Mouse (Mus musculus) ovary, adult 18-20 months (tissue): Measurements from ENCODE around the gene Lrrc10.
"Not testable (repeated sequence)": the region's sequence is repeated elsewhere in the genome, so short reads cannot be mapped to it uniquely, and the experiment has no call there.

Experiments
- DNase-seq: peaks from one replicate; pipeline ENCODE4 v3.0.0; 2022; ENCODE audit warnings: low spot score, mixed read lengths

The Lrrc10 gene

DNA sequence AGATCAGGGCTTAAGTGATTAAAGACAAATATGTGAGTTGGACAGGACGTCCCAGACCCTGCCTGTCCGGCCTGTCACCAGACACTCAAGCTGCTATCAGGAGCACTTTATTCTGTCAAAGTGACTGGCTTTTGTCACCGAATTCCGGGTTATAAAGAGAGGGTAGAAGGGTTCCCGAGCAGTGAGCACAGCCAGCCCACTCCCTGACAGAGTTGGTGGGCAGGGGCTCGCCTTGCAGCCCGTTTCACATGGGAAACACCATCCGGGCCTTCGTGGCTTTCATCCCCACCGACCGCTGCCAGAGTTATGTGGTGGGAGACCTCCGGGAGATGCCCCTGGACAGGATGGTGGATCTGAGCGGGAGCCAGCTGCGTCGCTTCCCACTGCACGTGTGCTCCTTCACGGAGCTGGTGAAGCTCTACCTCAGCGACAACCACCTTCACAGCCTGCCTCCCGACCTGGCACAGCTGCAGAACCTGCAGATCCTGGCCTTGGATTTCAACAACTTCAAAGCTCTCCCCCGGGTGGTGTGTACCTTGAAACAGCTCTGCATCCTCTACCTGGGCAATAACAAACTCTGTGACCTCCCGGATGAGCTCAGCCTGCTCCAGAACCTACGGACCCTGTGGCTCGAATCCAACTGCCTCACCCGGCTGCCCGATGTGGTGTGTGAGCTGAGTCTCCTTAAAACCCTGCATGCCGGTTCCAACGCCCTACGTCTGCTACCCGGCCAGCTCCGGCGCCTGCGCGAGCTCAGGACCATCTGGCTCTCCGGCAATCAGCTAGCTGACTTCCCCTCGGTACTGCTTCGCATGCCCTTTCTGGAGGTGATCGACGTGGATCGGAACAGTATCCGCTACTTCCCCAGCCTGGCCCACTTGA is at the start of gene Lrrc10:
Lrrc10 (plus strand) TSS at position 167 of the 882 bp plus-strand sequence.
- DNase-seq, result no peak

DNA sequence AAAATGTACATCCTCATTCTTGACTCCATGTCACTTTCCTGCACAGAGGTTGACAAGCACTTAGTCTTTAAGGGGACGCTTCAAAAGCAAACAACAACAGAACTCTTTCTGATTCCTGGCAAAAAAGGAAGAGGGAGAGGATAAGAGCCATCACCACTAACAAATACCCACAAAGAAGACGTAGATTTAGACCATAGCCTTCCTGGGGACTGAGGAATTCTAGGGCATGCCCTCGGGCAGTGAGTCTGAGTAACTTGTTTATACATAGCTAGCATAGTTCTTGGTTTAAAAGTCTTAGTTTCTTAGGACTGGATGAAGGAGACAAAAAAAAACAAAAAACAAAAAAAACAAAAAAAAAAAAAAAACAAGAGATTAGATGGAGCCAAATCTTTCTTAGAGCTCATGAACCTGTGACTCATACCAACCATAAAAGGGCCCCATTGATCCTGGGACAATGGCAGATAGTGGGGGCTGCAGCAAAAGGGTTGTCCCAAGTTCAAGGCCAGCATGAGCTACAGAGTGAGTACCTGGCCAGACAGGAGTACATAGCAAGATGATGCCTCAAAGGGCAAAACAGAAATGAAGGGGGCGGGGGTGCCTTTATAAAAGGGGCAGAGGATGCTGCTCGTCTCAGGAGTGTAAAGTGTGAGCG is 49.4 kb upstream of the Lrrc10 start:
- DNase-seq, result no peak

DNA sequence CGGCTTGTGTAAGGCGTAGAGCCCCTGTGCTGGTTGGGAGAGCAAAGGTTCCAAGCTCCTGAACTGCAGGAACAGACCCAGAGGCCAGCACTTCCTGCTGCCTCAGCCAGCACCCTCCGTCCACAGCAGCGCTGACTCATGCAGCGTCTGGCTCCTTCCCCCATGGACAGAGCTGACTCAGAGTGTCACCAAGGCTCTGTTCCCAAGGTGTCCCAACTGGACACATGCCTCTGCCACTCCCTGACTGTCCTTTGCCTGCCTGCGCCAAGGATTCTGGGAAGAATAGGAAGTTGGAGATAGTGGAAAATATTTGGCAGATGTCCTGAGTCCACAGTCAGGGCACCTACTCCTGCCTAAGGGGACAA is 48.9 kb upstream of the Lrrc10 start:
- DNase-seq, result peak; percentile 63

DNA sequence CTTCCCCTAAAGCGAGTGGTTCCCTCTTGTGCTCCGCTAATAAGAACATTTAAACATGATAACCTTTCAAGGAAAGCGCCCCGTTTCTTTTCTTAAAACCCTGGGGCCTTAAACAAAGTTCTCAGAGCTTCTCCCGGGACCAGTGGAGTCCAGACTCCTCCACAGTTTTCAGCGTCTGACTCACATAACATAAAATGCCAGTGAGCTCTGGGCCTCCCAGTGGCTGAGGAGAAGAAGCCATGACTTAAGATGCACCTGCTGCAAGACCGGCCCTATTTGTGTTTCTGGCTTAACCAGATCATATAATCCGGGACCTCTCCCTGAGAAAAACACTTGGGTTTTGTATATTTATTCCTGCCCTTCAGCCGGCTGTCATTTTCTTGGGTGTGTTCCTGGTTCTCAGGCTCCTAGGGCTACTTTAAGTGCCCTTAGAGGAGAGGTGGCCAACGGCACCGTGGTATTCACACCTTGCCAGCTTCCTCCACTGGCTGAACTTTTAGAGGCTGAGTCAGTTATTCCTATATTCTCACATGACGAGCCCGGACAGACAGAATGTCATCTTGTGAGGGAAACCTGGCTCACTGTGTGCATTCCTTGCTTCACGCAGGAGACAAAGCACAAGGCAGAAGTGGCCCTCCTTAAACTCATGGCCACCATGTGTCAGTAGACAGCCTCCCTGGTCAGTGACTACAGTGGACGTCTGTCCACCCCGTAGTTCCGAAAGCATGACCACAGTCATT is 46.3 kb upstream of the Lrrc10 start:
- DNase-seq, result no peak

DNA sequence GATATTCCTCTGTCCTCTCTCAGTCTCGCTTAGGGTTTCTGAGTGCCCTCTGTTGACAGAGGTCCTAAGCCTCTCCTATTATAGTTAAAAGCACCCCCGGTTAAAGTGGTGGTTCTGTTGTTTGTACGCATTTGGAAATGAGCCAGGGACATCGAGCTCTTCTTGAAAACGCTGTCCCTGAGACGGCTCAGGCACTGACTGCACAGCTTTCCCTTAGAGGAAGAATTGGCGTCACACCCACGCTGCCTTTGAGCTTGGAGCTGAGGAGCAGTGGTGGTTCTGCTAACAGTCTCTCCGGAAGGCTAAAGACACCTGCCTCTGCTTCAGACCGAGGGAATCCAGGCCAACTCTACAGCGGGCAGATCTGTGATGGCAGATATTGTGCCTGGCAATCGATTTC is 44.2 kb upstream of the Lrrc10 start:
- peak; percentile 37 for DNase-seq

DNA sequence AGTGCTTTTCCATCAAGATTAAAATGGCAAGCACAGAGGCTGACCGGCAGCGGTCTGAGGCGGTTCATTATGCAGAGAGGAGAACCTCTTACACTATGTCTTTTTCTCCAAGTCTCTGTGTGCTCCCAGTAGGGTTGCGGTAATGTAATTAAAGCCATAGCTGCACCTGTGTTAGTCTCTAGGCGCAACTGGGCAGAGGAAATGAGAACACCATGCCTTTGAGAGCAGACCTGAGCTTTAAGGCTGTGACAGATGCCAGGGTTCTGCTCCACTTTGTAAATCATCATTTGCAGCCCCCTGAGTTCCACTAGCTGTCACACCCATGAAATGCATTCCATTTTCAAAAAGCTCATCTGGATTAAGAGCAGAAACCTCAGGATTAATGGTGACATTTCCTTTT is 40.4 kb upstream of the Lrrc10 start:
- DNase-seq, result no peak

DNA sequence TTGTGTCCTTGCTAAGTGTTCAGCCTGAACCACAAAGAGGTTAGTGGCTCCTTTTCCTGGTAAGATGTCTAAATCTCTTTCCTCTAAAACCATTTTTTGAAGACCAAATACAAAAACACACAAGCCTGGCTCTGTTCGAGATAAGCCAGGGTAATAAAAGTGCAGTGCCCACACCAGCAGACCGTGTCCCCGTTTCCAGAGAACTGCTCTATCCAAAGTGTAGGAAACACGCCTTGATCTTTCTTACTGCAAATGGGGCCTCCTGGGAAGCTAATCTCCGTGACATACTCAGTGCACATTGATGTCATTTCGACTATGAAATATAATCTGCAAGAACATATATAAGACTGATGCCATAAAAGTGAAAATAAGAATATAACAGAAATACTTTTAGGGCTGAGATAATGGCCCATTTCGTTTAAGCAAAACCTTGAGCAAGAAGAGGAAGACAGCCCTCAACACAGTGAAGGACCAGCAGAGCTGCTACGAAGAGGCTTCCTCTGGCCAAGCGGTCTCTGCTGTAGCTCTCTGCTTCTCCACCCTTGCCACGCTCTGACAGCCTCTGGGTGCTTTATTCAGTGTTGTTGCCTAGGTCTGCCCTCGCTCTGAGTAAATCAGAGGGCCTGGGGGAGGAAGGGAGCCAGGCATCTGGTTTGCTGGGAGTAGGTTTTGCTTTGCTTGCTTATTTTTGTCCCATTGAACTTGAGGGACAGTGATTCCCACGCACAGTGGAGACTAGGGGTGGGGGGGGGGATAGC is 39.3 kb upstream of the Lrrc10 start:
- DNase-seq, result no peak

DNA sequence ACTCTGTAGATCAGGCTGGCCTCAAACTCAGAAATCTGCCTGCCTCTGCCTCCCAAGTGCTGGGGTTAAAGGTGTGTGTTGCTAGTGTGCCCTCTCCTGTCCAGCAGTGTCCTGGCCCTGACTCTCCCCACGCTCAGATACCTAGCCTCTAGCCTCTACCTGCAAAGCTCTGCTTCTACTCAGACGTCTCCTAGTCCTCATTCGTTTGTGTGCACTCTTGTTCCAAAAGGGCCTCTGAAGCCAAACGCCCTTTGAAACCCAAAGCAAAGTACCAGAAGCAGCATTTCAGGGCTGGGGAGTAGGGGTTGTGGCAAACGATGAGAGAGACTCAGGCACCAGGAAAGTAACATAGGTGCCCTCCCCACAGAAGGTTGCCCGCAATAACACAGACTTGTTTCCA is 35.5 kb upstream of the Lrrc10 start:
- no peak for DNase-seq

DNA sequence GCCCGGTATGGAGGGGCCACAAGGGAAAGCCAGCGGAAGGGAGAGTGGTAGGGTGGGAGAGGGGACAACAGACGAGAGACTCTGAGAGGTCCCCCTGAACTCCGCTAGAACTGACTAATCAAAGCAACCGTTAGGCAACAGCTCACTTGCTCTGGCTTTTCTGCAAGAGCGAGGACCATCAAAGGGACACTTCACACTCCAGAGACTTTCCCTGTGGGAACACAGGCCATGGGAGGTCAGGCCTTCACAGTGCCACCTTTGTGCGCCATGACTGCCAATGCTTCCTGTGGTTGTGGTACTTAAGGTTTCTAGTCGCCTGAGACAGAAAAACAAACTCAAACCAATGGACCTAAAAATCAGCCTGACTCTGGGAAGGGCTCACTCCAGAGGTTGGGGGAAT is 34.1 kb upstream of the Lrrc10 start:
- no peak for DNase-seq

DNA sequence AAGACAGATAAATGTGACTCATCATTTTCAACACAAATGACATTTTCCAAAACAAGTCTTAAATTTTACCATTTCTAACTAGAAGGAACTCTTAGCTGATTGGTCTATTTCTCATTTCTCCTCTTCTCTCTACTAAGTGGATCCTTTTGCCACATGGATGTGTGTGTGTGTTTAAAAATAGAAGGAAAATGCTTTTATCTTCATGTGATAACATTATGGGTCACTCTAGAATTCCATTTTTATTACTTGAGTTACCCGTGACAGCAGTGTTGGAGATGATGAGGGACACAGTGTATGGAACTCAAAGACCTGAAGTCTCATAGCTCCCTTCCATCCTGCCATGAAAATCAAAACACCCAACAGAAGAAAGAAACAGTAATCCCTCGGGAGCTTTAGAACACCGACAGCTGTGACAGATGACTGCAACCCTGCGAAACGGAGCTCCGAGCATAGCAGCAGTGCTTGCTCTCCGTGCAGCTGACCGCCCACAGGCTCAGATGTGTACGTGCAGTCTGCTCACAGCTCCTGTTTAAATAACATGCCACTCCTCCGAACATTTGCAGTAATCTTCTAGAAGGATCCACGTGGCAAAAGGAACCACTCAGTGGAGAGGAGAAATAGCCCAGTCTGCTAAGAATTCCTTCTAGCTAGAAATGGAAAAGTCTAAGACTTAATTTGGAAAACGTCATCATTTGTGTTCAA is 31.3 kb upstream of the Lrrc10 start:
- no peak for DNase-seq

DNA sequence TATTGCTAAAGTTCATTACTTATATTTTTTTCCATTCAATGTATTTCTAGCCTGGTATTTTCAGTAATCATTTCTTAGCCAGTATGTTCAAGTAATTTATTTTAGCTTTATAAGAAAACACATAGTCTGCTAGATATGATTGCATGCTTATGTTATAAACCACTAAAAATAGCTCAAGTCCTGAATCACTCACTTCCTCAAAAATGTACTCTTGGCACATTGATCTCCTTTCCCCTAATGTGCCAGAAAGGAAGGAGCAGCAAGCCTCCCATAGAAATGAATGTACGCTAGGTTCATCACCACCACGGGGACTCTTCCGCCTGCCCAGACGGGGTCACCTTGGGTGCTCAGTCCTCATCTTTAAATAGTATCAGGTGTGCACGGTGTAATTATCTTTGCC is 30.6 kb upstream of the Lrrc10 start:
- no peak for DNase-seq

DNA sequence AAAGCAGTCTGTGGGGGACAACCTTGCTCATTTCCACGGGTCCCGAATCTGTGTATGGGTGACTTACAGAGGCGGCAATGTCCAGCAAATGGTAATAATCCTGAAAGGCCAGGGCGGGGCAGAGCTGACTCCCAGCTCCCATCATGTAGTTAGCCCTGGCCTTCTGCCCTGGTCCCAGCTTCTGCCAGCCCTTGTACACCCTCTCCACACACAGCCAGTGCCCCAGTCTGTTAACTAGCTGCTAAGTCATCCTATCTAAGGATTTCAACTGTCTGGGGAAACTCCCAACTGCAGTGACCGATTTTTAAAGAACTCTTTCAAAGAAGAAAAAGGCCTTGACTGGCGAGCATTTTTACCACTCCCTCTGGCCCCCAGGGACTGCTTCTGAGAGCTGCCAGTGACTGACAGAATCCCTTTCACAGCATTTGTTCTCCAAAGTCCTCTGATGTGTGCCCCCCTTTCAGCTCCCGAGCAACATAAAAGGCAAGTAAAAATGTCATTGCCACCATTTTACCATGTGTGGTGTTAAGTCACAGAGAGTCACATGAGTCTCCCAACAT is 26.8 kb upstream of the Lrrc10 start:
- no peak for DNase-seq

DNA sequence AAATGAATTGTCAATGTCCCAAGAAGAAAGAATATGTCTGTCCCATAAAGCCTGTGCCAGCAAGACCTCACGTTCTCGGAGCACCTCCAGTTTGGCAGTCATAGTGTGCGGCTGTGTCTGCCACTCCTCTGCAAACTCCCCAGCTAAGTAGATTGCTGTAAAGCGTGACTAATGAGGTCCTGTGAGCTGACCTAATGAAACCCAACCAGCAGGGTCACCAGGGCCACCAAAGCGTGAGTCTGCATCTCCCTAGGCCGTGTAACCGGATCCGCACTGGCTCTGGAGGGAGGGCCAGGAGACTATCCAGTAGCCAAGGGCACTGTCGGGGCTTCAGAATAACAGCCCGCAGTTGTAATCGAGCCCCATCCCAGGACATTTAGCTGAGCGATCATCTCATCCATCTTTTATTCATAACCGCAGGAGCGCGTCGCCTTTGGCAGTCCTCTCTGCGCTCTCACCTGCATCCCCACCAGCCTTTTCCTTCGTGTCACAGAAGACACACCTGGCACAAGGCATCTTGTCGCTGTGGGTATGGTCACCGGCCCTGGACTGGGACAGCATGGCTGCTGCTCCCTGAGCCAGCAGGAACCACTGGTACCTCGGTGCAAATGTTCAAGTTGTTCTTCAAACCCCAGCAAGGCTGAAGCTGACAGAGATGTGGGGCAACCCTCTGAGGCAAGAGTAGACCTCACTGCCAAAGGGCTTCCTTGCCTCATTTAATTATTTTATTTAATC is 24.0 kb upstream of the Lrrc10 start:
- DNase-seq, result no peak

DNA sequence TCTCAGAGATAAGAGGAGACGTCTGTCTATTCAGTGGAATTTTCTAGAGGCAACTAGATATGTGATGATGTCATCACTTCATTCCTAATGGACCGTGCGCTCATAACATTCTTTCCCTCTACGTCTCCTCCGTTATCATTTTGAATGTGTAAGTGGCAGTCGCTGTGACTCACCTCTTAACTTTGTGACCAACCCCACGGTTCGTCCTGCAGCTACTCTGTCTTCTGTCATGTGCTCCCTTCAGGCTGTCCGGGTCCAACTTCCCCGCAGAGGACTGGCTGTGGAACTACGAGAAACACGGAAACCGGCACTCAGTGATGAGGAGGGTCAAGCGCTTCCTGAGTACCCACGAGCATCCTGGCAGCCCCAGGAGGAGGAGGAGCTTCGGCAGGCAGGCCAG is 21.4 kb upstream of the Lrrc10 start:
- no peak for DNase-seq

DNA sequence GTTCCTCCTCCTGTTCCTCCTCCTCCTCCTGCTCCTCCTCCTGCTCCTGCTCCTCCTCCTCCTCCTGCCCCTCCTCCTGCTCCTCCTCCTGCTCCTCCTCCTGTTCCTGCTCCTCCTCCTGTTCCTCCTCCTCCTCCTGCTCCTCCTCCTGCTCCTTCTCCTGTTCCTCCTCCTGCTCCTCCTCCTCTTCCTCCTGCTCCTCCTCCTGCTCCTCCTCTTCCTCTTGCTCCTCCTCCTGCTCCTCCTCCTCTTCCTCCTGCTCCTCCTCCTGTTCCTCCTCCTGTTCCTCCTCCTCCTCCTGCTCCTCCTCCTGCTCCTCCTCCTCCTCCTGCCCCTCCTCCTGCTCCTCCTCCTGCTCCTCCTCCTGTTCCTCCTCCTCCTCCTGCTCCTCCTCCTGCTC is 19.4 kb upstream of the Lrrc10 start:
- DNase-seq, result not testable (repeated sequence)

DNA sequence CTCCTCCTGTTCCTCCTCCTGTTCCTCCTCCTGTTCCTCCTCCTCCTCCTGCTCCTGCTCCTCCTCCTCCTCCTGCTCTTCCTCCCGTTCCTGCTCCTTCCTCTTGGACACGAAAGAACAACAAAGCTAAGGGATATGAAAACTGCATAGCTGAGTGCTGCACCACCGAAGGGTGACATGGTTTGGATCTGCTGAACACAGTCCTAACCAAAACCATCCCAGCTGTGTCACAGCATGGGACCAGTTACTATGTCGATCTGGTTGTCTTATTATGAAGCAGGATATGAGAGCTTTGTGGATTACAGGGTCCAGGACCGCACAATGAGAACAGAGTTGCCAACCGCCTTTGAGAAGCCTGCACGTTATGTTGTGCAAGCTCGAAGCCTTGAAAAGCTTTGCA is 19.0 kb upstream of the Lrrc10 start:
- no peak for DNase-seq

DNA sequence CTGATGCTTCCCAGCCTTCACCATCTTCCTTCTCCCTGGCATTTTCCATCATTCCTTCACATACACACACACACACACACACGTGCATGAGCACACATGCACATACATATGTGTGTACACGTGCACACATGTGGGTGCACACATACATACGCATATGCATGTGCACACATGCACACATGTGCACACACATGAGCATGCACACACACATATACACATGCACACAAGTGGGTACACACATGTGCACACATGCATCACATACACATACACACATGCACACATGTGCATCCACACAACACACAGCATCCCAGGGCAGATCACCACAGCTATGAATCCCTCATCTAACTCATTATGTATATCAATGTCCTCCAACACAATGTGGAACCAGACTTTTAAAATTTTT is 14.0 kb upstream of the Lrrc10 start:
- no peak for DNase-seq

DNA sequence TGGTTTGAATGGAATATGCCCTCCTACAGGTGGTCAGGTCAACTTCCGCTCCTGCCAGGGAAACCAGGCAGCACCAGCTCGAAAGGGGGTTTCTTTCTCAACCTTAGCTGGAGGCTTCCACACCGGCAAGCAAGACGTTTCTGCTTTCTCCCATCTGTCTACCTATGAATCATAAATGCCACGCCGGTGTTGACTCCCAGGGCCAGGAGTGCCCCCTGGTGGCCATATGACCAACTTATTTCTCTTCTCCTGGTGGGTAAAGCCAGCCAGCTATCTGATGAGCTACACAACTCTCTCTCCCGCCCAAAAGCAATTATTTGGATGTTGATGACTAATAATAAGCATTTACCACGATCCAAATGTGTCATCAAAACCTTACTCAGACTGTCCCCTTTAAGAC is 11.4 kb upstream of the Lrrc10 start:
- peak; percentile 25 for DNase-seq

DNA sequence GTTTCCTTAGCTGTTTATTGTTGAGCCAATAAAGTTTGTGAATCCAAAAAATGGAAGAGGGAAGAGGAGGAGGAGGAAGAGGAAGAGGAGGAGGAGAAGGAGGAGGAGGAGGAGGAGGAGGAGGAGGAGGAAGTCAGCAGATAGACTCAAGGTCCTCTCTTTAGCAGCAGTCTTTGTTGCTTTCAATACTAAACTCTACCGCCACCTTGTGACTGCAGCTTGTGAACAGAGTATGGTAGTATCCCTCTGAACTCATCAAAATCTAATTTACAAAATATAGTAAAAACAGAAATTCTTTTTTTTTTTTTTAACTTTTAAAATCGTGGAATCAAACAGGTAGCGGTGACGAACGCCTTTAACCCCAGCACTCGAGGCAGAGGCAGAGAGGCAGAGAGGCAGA is 4.8 kb upstream of the Lrrc10 start:
- DNase-seq, result no peak

DNA sequence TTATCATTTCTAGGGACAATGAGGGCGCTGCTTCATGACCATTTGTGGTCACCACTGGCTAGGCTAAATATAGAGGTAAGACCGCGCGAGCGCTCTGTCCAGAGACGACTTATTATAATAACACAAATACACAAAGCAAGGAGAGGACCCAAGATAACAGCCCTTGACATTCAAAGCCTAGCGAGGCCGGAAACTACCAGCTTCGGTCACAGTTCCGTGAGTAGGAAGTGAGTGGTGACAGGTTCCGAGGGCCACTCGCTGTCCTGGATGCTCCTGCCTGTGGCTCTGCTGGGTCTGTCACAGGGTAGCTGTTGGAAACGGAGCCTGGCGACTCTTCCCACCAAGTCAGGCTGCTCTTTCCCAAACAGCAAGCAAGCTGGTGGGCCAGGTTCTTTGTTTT is 2.8 kb upstream of the Lrrc10 start:
- no peak for DNase-seq
